Mouse (Mus musculus) lung, embryonic 14.5 days (tissue): Measurements from ENCODE around the gene Ankrd52. TPM values are rescaled to one million over a fixed set of nuclear protein-coding genes. Genes with fewer than 3 reads are reported as not detected.

Source experiments
- ATAC-seq: fragments of 200-750 bp; cut with Nextera tagmentation; 2 replicates; pipeline ENCODE4 v1.8.0; 2017; ENCODE audit warnings: mild to moderate bottlenecking, moderate TSS enrichment, moderate library complexity; ENCODE audit not compliant: insufficient read depth
- DNase-seq: peaks from one replicate; pipeline ENCODE4 v3.0.0-alpha.2; 2015
- H3K27ac ChIP-seq: fragments of 300-500 bp; sonication (generic); 2 replicates; pipeline ENCODE4 v1.5.1; 2014; ENCODE audit warnings: low read depth, mild to moderate bottlenecking, moderate library complexity
- H3K27me3 ChIP-seq: fragments of 300-500 bp; sonication (generic); 2 replicates; pipeline ENCODE4 v1.6.1; 2014; ENCODE audit warnings: low read length, control low read depth; ENCODE audit not compliant: insufficient read depth
- H3K36me3 ChIP-seq: fragments of 300-500 bp; sonication (generic); 2 replicates; pipeline ENCODE4 v1.6.1; 2014; ENCODE audit warnings: control low read depth; ENCODE audit not compliant: insufficient read depth
- H3K4me1 ChIP-seq: fragments of 300-500 bp; sonication (generic); 2 replicates; pipeline ENCODE4 v1.6.1; 2014; ENCODE audit warnings: antibody characterized with exemption, control low read depth; ENCODE audit not compliant: insufficient read depth
- H3K4me2 ChIP-seq: fragments of 300-500 bp; sonication (generic); 2 replicates; pipeline ENCODE4 v1.6.1; 2014; ENCODE audit warnings: mild to moderate bottlenecking
- H3K4me3 ChIP-seq: fragments of 300-500 bp; sonication (generic); 2 replicates; pipeline ENCODE4 v1.5.1; 2014; ENCODE audit warnings: low read depth, low read length
- H3K9ac ChIP-seq: fragments of 300-500 bp; sonication (generic); 2 replicates; pipeline ENCODE4 v1.6.1; 2014
- H3K9me3 ChIP-seq: fragments of 300-500 bp; sonication (generic); 2 replicates; pipeline ENCODE4 v1.6.1; 2016; ENCODE audit warnings: low read depth, low read length, control low read depth
- CTCF ChIP-seq: IDR thresholded peaks from 2 replicates; pipeline ENCODE4 v1.5.1; 2016; ENCODE audit warnings: antibody characterized with exemption, low read depth
- WGBS: fragments of 180-500 bp; shearing (Covaris S2); extraction: QIAGEN DNeasy Blood & Tissue Kit; methylation state at CpG from one replicate; pipeline ENCODE4 v1.1.7; 2014; 5-methylcytosine and 5-hydroxymethylcytosine counted together
- polyA plus RNA-seq: library from polyadenylated mRNA; unstranded; fragments of >200 nt; fragmentation: Nextera tagmentation; extraction: Ambion mirVana; gene quantifications from 2 replicates; pipeline ENCODE4 v1.2.1, GENCODE M21; 2014

Ankrd52 gene
- polyA plus RNA-seq, 1 experiment from 2014 or later = 17.0 TPM

GRCm38 (mm10) chr10:128436376-128436775 lies 59.5 kb downstream of the Ankrd52 start:
- no peaks in the 10 kb centered on the region for H3K27me3 ChIP-seq
- no peak for ATAC-seq
- no peak overlapping the region for H3K4me2 ChIP-seq
- H3K27ac ChIP-seq = no peak overlapping the region
- WGBS = 90% methylated on average over 8 of the region's 8 CpGs
- TF ChIP-seq CTCF = no peak
- DNase-seq = no peak
- no peak overlapping the region for H3K9ac ChIP-seq
- H3K9me3 ChIP-seq = no peaks in the 10 kb centered on the region
- H3K4me1 ChIP-seq = no peaks in the 10 kb centered on the region
- no peak overlapping the region for H3K4me3 ChIP-seq
- H3K36me3 ChIP-seq = peaks cover 83% of the 10 kb centered on the region

- Histone ChIP-seq H3K36me3 (peaks cover 83% of the 10 kb centered on the region), H3K27ac (no peak overlapping the region), H3K27me3 (no peaks in the 10 kb centered on the region), H3K4me1 (no peaks in the 10 kb centered on the region), H3K9me3 (no peaks in the 10 kb centered on the region), H3K4me3 (no peak overlapping the region), H3K9ac (no peak overlapping the region), H3K4me2 (no peak overlapping the region)
- no peak; the same call in 1 of the 2 replicates for ATAC-seq
- 64% methylated on average over 10 of the region's 10 CpGs for WGBS
- TF ChIP-seq CTCF = no peak
- peak; percentile 28 for DNase-seq
Measured at GRCm38 (mm10) chr10:128438675-128439279, 61.9 kb downstream of the Ankrd52 start.

- peak; percentile 62 for DNase-seq
- Histone ChIP-seq H3K27ac (no peak overlapping the region), H3K27me3 (no peaks in the 10 kb centered on the region), H3K9me3 (no peaks in the 10 kb centered on the region), H3K4me3 (no peak overlapping the region), H3K9ac (no peak overlapping the region), H3K4me1 (no peaks in the 10 kb centered on the region), H3K4me2 (no peak overlapping the region), H3K36me3 (peaks cover 69% of the 10 kb centered on the region)
- WGBS = 59% methylated on average over 10 of the region's 10 CpGs
- TF ChIP-seq CTCF = peak; percentile 45
- ATAC-seq = no peak
Measured at GRCm38 (mm10) chr10:128440407-128440806, 63.5 kb downstream of the Ankrd52 start.

GRCm38 (mm10) chr10:128441324-128442119 lies 64.6 kb downstream of the Ankrd52 start:
- no peak for DNase-seq
- WGBS = 88% methylated on average over 10 of the region's 10 CpGs
- no peaks in the 10 kb centered on the region for H3K4me1 ChIP-seq
- no peak overlapping the region for H3K4me3 ChIP-seq
- no peak for TF ChIP-seq CTCF
- H3K36me3 ChIP-seq = peaks cover 57% of the 10 kb centered on the region
- H3K4me2 ChIP-seq = no peak overlapping the region
- no peaks in the 10 kb centered on the region for H3K9me3 ChIP-seq
- H3K27ac ChIP-seq = no peak overlapping the region
- ATAC-seq = no peak
- no peaks in the 10 kb centered on the region for H3K27me3 ChIP-seq
- H3K9ac ChIP-seq = no peak overlapping the region

- H3K4me1 ChIP-seq = no peaks in the 10 kb centered on the region
- ATAC-seq (no peak), DNase-seq (no peak)
- no peak overlapping the region for H3K9ac ChIP-seq
- H3K9me3 ChIP-seq = no peaks in the 10 kb centered on the region
- no peak overlapping the region for H3K4me3 ChIP-seq
- no peak for TF ChIP-seq CTCF
- H3K4me2 ChIP-seq = no peak overlapping the region
- H3K27ac ChIP-seq = no peak overlapping the region
- H3K36me3 ChIP-seq = peaks cover 45% of the 10 kb centered on the region
- WGBS = 86% methylated on average over 1 of the region's 1 CpGs
- H3K27me3 ChIP-seq = no peaks in the 10 kb centered on the region
Measured at GRCm38 (mm10) chr10:128442718-128443117, 65.8 kb downstream of the Ankrd52 start.

- H3K9ac ChIP-seq = no peak overlapping the region
- TF ChIP-seq CTCF = no peak
- DNase-seq (no peak), ATAC-seq (no peak)
- peaks cover 29% of the 10 kb centered on the region for H3K36me3 ChIP-seq
- no peaks in the 10 kb centered on the region for H3K27me3 ChIP-seq
- no peak overlapping the region for H3K4me2 ChIP-seq
- H3K9me3 ChIP-seq = no peaks in the 10 kb centered on the region
- H3K4me3 ChIP-seq = no peak overlapping the region
- no peak overlapping the region for H3K27ac ChIP-seq
- no peaks in the 10 kb centered on the region for H3K4me1 ChIP-seq
- WGBS = 51% methylated on average over 6 of the region's 6 CpGs
Measured at GRCm38 (mm10) chr10:128444354-128444753, 67.4 kb downstream of the Ankrd52 start.

GRCm38 (mm10) chr10:128445407-128445806 lies 68.5 kb downstream of the Ankrd52 start:
- Histone ChIP-seq H3K27ac (no peak overlapping the region), H3K9ac (no peak overlapping the region), H3K27me3 (no peaks in the 10 kb centered on the region), H3K4me2 (no peak overlapping the region), H3K9me3 (no peaks in the 10 kb centered on the region), H3K4me1 (no peaks in the 10 kb centered on the region), H3K36me3 (peaks cover 19% of the 10 kb centered on the region), H3K4me3 (no peak overlapping the region)
- ATAC-seq (no peak), DNase-seq (no peak)
- TF ChIP-seq CTCF = no peak
- WGBS = 65% methylated on average over 4 of the region's 4 CpGs
